Mouse (Mus musculus) kidney, adult 2 months (tissue): ENCODE measurements at regions not wholly inside any gene's neighbourhood (a gene's known extent, or its start where the extent isn't known, plus 50 kb on each side); places are given as distances from the start of the nearest gene placed in this dataset.

Experiments used
- CTCF ChIP-seq: fragments of 200-500 bp; conservative IDR thresholded peaks from 2 replicates; pipeline ENCODE4 v1.5.1; 2011; ENCODE audit warnings: low read depth, mild to moderate bottlenecking, control low read depth, low read length, moderate library complexity, mixed read lengths; ENCODE audit not compliant: insufficient read depth, insufficient read length
- POLR2A ChIP-seq: fragments of 200-500 bp; IDR thresholded peaks from one replicate; pipeline ENCODE4 v1.6.1; 2011; ENCODE audit warnings: low read depth, low read length, control low read depth

DNA sequence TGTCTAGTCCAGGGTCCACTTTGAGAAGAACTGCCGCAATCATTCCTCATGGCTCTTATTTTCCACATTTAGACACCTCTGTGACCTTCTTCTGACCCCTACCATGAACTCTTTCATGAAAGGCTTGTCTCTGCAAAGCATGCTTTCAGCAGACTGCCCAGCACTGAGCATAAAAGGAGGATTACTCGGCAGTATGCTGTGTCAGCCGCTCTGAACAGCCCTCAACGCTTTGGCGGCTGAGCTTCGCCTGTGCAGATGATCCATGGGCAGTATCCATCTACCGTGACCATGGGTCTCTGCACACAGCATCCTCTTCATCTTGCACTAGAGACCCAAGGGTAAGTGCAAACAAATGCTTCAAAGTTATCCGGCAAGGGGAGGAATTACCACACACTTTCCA, 172.5 kb downstream of the Qk start:
- TF ChIP-seq POLR2A (no peak), CTCF (no peak)
